Mouse (Mus musculus) megakaryocyte-erythroid progenitor cell, adult 5-6 weeks (primary cell): Measurements from ENCODE around the gene Kcnc1. TPM values are rescaled to one million over a fixed set of nuclear protein-coding genes. Genes with fewer than 3 reads are reported as not detected.
A peak's percentile ranks its signal among the peaks of the same experiment; 100 is the strongest.

Experiments
- ATAC-seq: replicated peaks from 2 replicates; pipeline ENCODE4 v1.8.0; 2016; ENCODE audit warnings: mild to moderate bottlenecking, inconsistent platforms; ENCODE audit not compliant: severe bottlenecking, poor library complexity, low FRiP score, low TSS enrichment
- total RNA-seq, 2 experiments: library from RNA; stranded (forward) in 1 of 2; stranded (reverse) in 1 of 2; fragments of 200-1000, 215-1000 nt in 1 of 2; fragments of >200 nt in 1 of 2; fragmentation: Nextera tagmentation in 1 of 2; gene quantifications; 2 replicates each; pipeline ENCODE4 v1.2.3; 2014 to 2017

The Kcnc1 gene
- total RNA-seq, 2 experiments from 2014 or later = 0.19 to 10.7 TPM

DNA sequence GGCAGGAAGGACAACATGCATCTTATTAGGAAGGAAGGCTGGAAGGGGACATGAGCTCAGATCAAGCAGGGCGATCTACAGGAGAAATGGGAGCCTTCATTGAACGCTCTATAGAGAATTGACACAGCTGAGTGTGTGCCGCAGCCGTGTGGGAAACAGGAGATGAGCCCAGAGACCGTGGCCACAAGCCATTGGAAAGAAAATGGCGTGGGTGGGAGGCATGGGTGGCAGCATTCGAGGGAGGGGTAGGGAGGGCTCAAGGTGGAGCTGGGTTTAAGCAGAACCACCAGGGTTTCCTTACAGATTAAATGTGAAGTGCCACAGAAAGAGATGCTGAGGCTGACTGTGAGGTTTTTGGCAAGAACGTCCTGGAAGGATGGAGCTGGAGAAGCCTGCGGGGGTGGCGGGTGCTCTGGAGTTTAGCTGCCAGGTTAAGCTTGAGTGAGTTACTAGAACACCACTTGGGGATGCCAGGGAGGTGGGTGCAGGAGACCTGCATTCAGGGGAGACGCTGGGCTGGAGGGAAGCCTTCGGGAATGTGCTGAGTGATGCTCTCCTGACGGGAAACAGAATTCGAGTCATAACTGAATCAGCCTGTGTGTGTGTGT lies 19.6 kb downstream of the Kcnc1 start:
- ATAC-seq = no peak

DNA sequence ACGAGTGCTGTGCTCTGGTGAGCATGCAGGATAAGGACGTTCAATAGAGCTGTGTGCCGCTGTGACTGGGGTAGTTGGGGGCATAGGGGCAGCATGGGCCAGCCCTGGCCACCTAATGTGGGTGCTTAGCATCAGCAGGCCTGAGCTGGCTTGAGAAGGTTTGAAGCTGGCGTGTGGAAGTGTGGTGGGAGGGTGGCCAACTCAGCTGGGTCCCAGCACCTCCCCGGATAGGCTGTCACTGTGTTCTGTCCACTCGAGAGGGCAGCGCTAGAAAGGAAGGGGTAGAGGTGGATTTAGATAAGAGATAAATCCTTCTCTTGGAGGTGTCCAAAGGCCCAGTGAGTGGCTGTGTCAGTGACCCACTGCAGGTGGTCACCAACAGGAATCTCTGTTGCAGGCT lies 21.2 kb downstream of the Kcnc1 start:
- no peak for ATAC-seq

GRCm38 (mm10) chr7:46418102-46418622 lies 21.9 kb downstream of the Kcnc1 start:
- ATAC-seq = no peak

DNA sequence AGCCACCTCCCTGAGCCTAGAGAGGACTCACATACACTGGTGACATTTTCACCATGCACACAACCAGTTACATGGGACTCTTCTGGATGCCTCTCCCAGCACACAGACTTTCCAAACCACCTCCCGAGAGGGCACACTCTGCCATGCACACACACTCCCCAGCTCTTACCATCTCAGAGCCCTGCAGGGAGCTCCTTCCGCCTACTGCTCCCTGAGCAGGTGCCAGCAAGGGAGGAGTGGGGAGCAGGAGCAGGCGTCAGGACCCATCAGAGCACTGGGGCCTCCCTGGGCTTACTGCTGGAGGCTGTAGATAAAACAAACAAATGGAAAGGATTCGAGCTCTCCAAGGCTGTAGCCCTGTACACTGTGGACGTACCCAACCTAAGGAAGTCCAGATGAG lies 25.2 kb downstream of the Kcnc1 start:
- ATAC-seq = no peak

GRCm38 (mm10) chr7:46422052-46422763 lies 25.9 kb downstream of the Kcnc1 start:
- ATAC-seq = no peak

GRCm38 (mm10) chr7:46422764-46423412 lies 26.6 kb downstream of the Kcnc1 start:
- peak; percentile 68; the same call in 1 of the 2 replicates for ATAC-seq

DNA sequence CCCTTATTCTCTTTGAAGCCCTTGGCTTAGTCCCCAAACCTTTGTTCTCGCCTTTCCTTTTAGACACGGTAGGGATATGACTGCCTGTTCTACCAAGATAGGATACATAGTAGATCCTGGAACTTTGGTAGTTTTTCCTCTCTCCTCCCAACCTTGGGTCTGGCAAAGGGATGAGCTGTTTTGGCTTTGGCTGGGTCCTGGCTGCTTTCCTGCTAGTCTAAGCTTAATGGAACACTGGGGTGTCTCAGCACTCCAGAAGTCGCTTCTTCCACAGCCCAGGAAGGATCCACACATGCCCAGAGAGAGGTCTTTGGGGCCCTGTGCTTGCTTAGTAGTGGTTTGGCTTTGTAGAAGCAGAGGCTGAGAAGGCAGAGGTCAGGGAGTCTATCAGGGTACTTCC lies 27.7 kb downstream of the Kcnc1 start:
- no peak for ATAC-seq

GRCm38 (mm10) chr7:46425012-46425411 lies 28.7 kb downstream of the Kcnc1 start:
- no peak for ATAC-seq

- no peak for ATAC-seq
These were observed 37.6 kb downstream of the Kcnc1 start for GRCm38 (mm10) chr7:46433874-46434273.

DNA sequence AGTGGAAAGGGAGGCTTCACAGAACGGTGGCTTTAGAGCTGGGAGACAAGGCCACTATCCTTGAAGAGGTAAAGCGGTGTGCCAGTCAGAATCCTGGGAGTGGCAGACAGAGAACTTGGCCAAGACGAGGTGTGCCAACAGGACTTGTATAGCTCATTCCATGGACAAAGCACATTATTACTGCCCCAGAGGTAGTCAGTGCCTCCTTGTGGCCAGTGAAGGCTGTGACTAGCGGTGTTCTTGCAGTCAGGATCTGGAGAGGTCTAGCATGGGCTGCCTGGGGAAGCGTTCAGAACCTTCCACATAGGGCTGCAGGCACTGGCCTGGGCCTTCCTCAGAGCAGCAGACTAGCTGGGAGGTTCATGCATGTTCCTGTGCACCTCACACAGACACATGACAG lies 39.5 kb downstream of the Kcnc1 start:
- no peak for ATAC-seq

- ATAC-seq = no peak
These were observed 42.3 kb downstream of the Kcnc1 start for GRCm38 (mm10) chr7:46438537-46439141.

GRCm38 (mm10) chr7:46443163-46443562 lies 46.9 kb downstream of the Kcnc1 start:
- ATAC-seq = no peak

GRCm38 (mm10) chr7:46445896-46446295 lies 49.6 kb downstream of the Kcnc1 start:
- peak; percentile 52; the same call in 1 of the 2 replicates for ATAC-seq

DNA sequence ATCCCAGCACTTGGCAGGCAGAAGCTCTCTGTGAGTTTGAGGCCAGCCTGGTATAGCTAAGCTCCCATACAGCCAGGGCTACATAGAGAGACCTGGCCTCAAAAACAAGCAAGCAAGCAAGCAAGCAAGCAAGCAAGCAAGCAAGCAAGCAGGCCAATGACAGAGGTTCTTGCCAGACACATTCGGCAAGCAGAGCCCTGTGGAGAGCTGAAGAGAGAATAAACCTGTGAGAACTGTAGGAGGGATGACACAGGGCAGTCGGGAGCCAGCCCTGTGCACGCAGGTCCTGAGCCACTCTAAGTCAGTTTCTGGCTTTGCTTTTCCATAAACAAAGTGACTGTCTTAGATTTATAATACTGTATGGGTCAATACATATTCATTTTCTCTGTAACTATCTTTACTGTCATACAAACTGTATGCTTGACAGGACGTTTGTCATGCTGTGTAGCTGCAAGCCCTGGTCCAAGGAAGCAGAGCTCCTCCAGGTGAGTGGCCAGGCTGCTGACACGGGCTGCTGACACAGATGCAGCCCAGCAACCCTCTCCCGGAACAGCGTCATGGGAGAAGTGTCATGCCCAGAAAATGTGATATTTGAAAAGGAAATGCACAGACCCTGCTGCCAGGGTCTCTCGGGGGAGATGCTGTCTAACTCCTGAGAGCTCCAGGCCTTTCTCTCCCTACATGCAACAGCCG lies 51.3 kb downstream of the Kcnc1 start:
- no peak for ATAC-seq

- ATAC-seq = no peak
These were observed 52.8 kb downstream of the Kcnc1 start for GRCm38 (mm10) chr7:46448922-46449645.

- ATAC-seq = no peak
These were observed 57.8 kb downstream of the Kcnc1 start for GRCm38 (mm10) chr7:46453930-46454679.

GRCm38 (mm10) chr7:46457889-46458288 lies 61.6 kb downstream of the Kcnc1 start:
- no peak for ATAC-seq

GRCm38 (mm10) chr7:46459200-46459599 lies 62.9 kb downstream of the Kcnc1 start:
- ATAC-seq = no peak
